Comparison of ENCODE assay signal across 24 mouse cellular contexts in the genomic region with DNA sequence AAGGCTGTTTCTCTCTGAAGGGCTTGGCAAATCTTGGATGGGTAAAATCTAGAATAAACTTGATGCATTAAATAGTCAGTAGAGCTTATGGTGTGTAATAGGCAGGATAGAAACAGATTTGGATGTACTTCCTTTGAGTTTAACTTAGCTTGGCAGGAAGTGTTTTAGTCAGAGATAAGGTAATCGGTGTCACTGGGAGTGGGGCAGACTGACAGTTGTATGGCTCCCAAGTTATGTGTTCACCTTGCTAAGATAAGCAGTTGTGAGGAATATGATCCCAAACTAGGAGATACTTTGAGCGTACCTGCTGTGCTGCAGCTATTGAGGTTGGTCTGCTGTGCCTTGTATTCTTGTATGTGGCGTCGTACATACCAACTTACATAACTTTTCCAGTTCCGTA.
DNase-seq lines count a peak whose midpoint lies in the region; ATAC-seq lines count a peak whose summit lies in the region.
"Had no signal": no experiment of that assay in that cellular context is flagged by ENCODE, and none has a peak within 500 bp of the region (broad histone marks: within the 10 kb centered on the region; RNA-seq: fewer than 3 reads in every experiment).

No protein-coding gene starts in this region.

- H3K4me1 ChIP-seq in liver, embryonic 11.5 days (replicated peaks; ENCODE audit: control insufficient read depth, insufficient read depth, low read length) = peaks cover 8% of the 10 kb centered on the region
- H3K4me1 ChIP-seq in liver, embryonic 12.5 days = peaks cover 13% of the 10 kb centered on the region; the same call in 1 of the 2 replicates
- H3K4me1 ChIP-seq in midbrain, embryonic 11.5 days (ENCODE audit: control insufficient read depth, insufficient read depth, low read length) = no peaks in the 10 kb centered on the region
- H3K4me1 ChIP-seq in midbrain, embryonic 16.5 days (ENCODE audit: control insufficient read depth, insufficient read depth, low read length) = no peaks in the 10 kb centered on the region; the same call in 1 of the 2 replicates
- H3K4me1 ChIP-seq in hindbrain, embryonic 11.5 days (replicated peaks; ENCODE audit: control insufficient read depth, insufficient read depth, low read length) = no peaks in the 10 kb centered on the region

- 55% methylated on average over 5 of the region's 5 CpGs for WGBS in liver, embryonic 11.5 days
- 54% methylated on average over 5 of the region's 5 CpGs for WGBS in liver, embryonic 12.5 days (ENCODE audit: insufficient replicate concordance)
- WGBS in midbrain, embryonic 11.5 days = 92% methylated on average over 5 of the region's 5 CpGs
- 94% methylated on average over 5 of the region's 5 CpGs for WGBS in midbrain, embryonic 16.5 days
- 92% methylated on average over 5 of the region's 5 CpGs for WGBS in hindbrain, embryonic 11.5 days

- H3K27me3 ChIP-seq in liver, embryonic 11.5 days (replicated peaks; ENCODE audit: control insufficient read depth, insufficient read depth, low read length) = no peaks in the 10 kb centered on the region
- H3K27me3 ChIP-seq in liver, embryonic 12.5 days (replicated peaks) = no peaks in the 10 kb centered on the region
- no peaks in the 10 kb centered on the region for H3K27me3 ChIP-seq in midbrain, embryonic 11.5 days (ENCODE audit: control insufficient read depth, insufficient read depth, low read length)
- H3K27me3 ChIP-seq in midbrain, embryonic 16.5 days (ENCODE audit: control insufficient read depth, insufficient read depth, low read depth, low read length) = no peaks in the 10 kb centered on the region
- H3K27me3 ChIP-seq in hindbrain, embryonic 11.5 days (ENCODE audit: control insufficient read depth, insufficient read depth, low read length) = no peaks in the 10 kb centered on the region
- H3K27me3 ChIP-seq: forebrain, embryonic 13.5 days; hindbrain, embryonic 13.5 days had no signal

- H3K4me3 ChIP-seq in liver, embryonic 11.5 days (ENCODE audit: low read depth, low read length) = no peak overlapping the region
- H3K4me3 ChIP-seq in liver, embryonic 12.5 days = no peak overlapping the region
- no peak overlapping the region for H3K4me3 ChIP-seq in midbrain, embryonic 11.5 days (ENCODE audit: low read depth, low read length)
- no peak overlapping the region for H3K4me3 ChIP-seq in midbrain, embryonic 16.5 days (ENCODE audit: low read depth, low read length)
- H3K4me3 ChIP-seq in hindbrain, embryonic 11.5 days (ENCODE audit: low read depth, low read length) = no peak overlapping the region
- H3K4me3 ChIP-seq: forebrain, embryonic 10.5 days; forebrain, embryonic 13.5 days; gastrocnemius, adult 2 months; hindbrain, embryonic 13.5 days had no signal

- H3K4me2 ChIP-seq in liver, embryonic 11.5 days = no peak overlapping the region
- no peak overlapping the region for H3K4me2 ChIP-seq in liver, embryonic 12.5 days
- no peak overlapping the region for H3K4me2 ChIP-seq in midbrain, embryonic 11.5 days
- H3K4me2 ChIP-seq in midbrain, embryonic 16.5 days (ENCODE audit: low read length) = no peak overlapping the region
- H3K4me2 ChIP-seq in hindbrain, embryonic 11.5 days (replicated peaks; ENCODE audit: low read depth, low read length) = no peak overlapping the region
- H3K4me2 ChIP-seq: forebrain, embryonic 13.5 days; heart, embryonic 11.5 days; hindbrain, embryonic 13.5 days had no signal

- H3K36me3 ChIP-seq in liver, embryonic 11.5 days (ENCODE audit: control insufficient read depth, insufficient read depth, low read length) = no peaks in the 10 kb centered on the region
- no peaks in the 10 kb centered on the region for H3K36me3 ChIP-seq in liver, embryonic 12.5 days
- H3K36me3 ChIP-seq in midbrain, embryonic 11.5 days (ENCODE audit: control insufficient read depth, insufficient read depth, low read length) = no peaks in the 10 kb centered on the region
- no peaks in the 10 kb centered on the region for H3K36me3 ChIP-seq in midbrain, embryonic 16.5 days (ENCODE audit: control insufficient read depth, insufficient read depth, low read length)
- no peaks in the 10 kb centered on the region for H3K36me3 ChIP-seq in hindbrain, embryonic 11.5 days (ENCODE audit: control insufficient read depth, insufficient read depth, low read length)
- H3K36me3 ChIP-seq: forebrain, embryonic 10.5 days; hindbrain, embryonic 13.5 days had no signal

- no peak for DNase-seq in liver, embryonic 11.5 days (ENCODE audit: low spot score)
- DNase-seq in midbrain, embryonic 11.5 days (ENCODE audit: low spot score, missing footprints) = peak; percentile 45
- DNase-seq in left cerebral cortex, adult 9 months (ENCODE audit: low spot score in 2 of 2) = no peak
- no peak for DNase-seq in frontal cortex, postnatal 10 days (ENCODE audit: low spot score in 2 of 2)
- DNase-seq in hindbrain, embryonic 11.5 days (ENCODE audit: low spot score) = no peak
- DNase-seq: adrenal gland, adult 2 months; adrenal gland, postnatal 14 days; B cell, adult 2 months; cerebellum, adult 11 months; cerebellum, adult 2 months; cerebellum, adult 9-11 months; cerebellum, postnatal 25 days; embryo, embryonic 11 days; gastrocnemius, adult 2 months; gastrocnemius, postnatal 14 days had no signal

- no peak overlapping the region for H3K27ac ChIP-seq in liver, embryonic 11.5 days (ENCODE audit: low read depth, low read length)
- H3K27ac ChIP-seq in liver, embryonic 12.5 days = no peak overlapping the region
- no peak overlapping the region for H3K27ac ChIP-seq in midbrain, embryonic 11.5 days (ENCODE audit: low read depth, low read length)
- no peak overlapping the region for H3K27ac ChIP-seq in midbrain, embryonic 16.5 days (ENCODE audit: low read length)
- H3K27ac ChIP-seq in hindbrain, embryonic 11.5 days (ENCODE audit: low read depth, low read length) = no peak overlapping the region
- H3K27ac ChIP-seq: forebrain, embryonic 10.5 days; forebrain, embryonic 13.5 days; gastrocnemius, adult 2 months; hindbrain, embryonic 13.5 days had no signal

- no peaks in the 10 kb centered on the region for H3K9me3 ChIP-seq in liver, embryonic 11.5 days (ENCODE audit: control insufficient read depth, low read length)
- no peaks in the 10 kb centered on the region for H3K9me3 ChIP-seq in liver, embryonic 12.5 days (replicated peaks)
- no peaks in the 10 kb centered on the region for H3K9me3 ChIP-seq in midbrain, embryonic 11.5 days (ENCODE audit: control insufficient read depth, low read length)
- no peaks in the 10 kb centered on the region for H3K9me3 ChIP-seq in midbrain, embryonic 16.5 days (replicated peaks; ENCODE audit: control insufficient read depth, low read length, poor library complexity, severe bottlenecking)
- no peaks in the 10 kb centered on the region for H3K9me3 ChIP-seq in hindbrain, embryonic 11.5 days (ENCODE audit: control insufficient read depth, low read length)
- H3K9me3 ChIP-seq: forebrain, embryonic 10.5 days; forebrain, embryonic 13.5 days; hindbrain, embryonic 13.5 days had no signal

- ATAC-seq in liver, embryonic 11.5 days (replicated peaks; ENCODE audit: low FRiP score) = 0 out of 2 replicates have a peak, but pooled peaks have one; percentile 47
- no peak for ATAC-seq in liver, embryonic 12.5 days
- ATAC-seq in midbrain, embryonic 11.5 days (ENCODE audit: low FRiP score) = no peak
- ATAC-seq in midbrain, embryonic 16.5 days = no peak
- peak; percentile 54 for ATAC-seq in common myeloid progenitor, adult 5-6 weeks (replicated peaks; ENCODE audit: low read depth, poor library complexity, severe bottlenecking)
- no peak for ATAC-seq in hindbrain, embryonic 11.5 days (ENCODE audit: low FRiP score)
- ATAC-seq: forebrain, embryonic 13.5 days; forebrain, embryonic 16.5 days; hindbrain, embryonic 16.5 days had no signal

- H3K9ac ChIP-seq in liver, embryonic 11.5 days (ENCODE audit: low read depth, low read length) = no peak overlapping the region
- no peak overlapping the region for H3K9ac ChIP-seq in liver, embryonic 12.5 days
- no peak overlapping the region for H3K9ac ChIP-seq in midbrain, embryonic 11.5 days (ENCODE audit: low read length)
- no peak overlapping the region for H3K9ac ChIP-seq in midbrain, embryonic 16.5 days (ENCODE audit: low read depth, low read length)
- H3K9ac ChIP-seq in hindbrain, embryonic 11.5 days (ENCODE audit: low read depth, low read length) = no peak overlapping the region
- H3K9ac ChIP-seq: forebrain, embryonic 13.5 days; hindbrain, embryonic 13.5 days had no signal

Comparison
In these comparisons a context has a peak if more than half of its experiments do, and no peak if none do; other contexts are left out.
1. ATAC-seq: peak in liver, embryonic 11.5 days (single experiment) and common myeloid progenitor, adult 5-6 weeks (single experiment); none in liver, embryonic 12.5 days (single experiment), midbrain, embryonic 11.5 days (single experiment), midbrain, embryonic 16.5 days (single experiment) and hindbrain, embryonic 11.5 days (single experiment).